Mouse (Mus musculus): ENCODE results near the gene Dcxr. TPM values are rescaled to one million over a fixed set of nuclear protein-coding genes. Genes with fewer than 3 reads are reported as not detected.
A peak's percentile ranks its signal among the peaks of the same experiment; 100 is the strongest.
"Not testable (repeated sequence)": the region's sequence is repeated elsewhere in the genome, so short reads cannot be mapped to it uniquely, and the experiment has no call there.

Gene Dcxr
- polyA plus RNA-seq, 1 experiment from 2014 or later, result 7.5 TPM

- Histone ChIP-seq H3K27ac (replicated peaks) (no peak overlapping the region), H3K9ac (no peak overlapping the region), H3K36me3 (no peaks in the 10 kb centered on the region), H3K4me2 (no peak overlapping the region), H3K9me3 (peaks cover 3% of the 10 kb centered on the region; the same call in 1 of the 2 replicates), H3K4me1 (no peaks in the 10 kb centered on the region), H3K27me3 (replicated peaks) (peaks cover 11% of the 10 kb centered on the region), H3K4me3 (no peak overlapping the region)
- 68% methylated on average over 4 of the region's 4 CpGs for WGBS
- ATAC-seq (ENCODE audit: extremely low read depth, insufficient number of reproducible peaks, low FRiP score, low TSS enrichment), result no peak
Measured at GRCm38 (mm10) chr11:120751606-120752005, 24.5 kb upstream of the Dcxr start.

DNA sequence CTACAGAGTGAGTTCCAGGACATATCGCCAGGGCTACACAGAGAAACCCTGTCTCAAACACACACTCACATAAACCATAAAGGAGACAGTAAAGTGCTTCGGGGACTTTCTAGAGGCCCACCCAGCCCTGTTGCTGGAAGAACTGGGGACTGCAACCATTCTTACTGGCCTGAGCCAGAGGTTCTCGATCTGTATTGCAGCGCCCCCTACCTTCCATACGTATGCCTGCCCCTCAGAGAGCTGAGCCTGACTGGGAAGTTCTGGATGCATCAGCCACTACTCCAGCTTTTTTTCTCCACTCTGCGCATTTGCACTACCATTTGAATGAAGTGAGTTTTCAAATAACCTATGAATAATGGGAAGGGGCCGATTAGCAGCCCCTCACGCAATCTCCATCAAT, 22.3 kb upstream of the Dcxr start:
- H3K4me3 ChIP-seq, result no peak overlapping the region
- WGBS, result 55% methylated on average over 8 of the region's 8 CpGs
- no peaks in the 10 kb centered on the region for H3K4me1 ChIP-seq
- no peak for ATAC-seq (ENCODE audit: extremely low read depth, insufficient number of reproducible peaks, low FRiP score, low TSS enrichment)
- no peak overlapping the region for H3K4me2 ChIP-seq
- H3K27ac ChIP-seq (replicated peaks), result no peak overlapping the region
- H3K9me3 ChIP-seq, result no peaks in the 10 kb centered on the region
- H3K27me3 ChIP-seq (replicated peaks), result peaks cover 14% of the 10 kb centered on the region
- no peak overlapping the region for H3K9ac ChIP-seq
- no peaks in the 10 kb centered on the region for H3K36me3 ChIP-seq

- no peak overlapping the region for H3K4me3 ChIP-seq
- H3K4me1 ChIP-seq, result no peaks in the 10 kb centered on the region
- peaks cover 14% of the 10 kb centered on the region for H3K27me3 ChIP-seq (replicated peaks)
- no peak overlapping the region for H3K9ac ChIP-seq
- no peaks in the 10 kb centered on the region for H3K9me3 ChIP-seq
- WGBS, result 72% methylated on average over 4 of the region's 4 CpGs
- no peak overlapping the region for H3K27ac ChIP-seq (replicated peaks)
- H3K36me3 ChIP-seq, result no peaks in the 10 kb centered on the region
- H3K4me2 ChIP-seq, result no peak overlapping the region
- ATAC-seq (ENCODE audit: extremely low read depth, insufficient number of reproducible peaks, low FRiP score, low TSS enrichment), result no peak
Measured at GRCm38 (mm10) chr11:120747974-120748373, 20.9 kb upstream of the Dcxr start.

- no peak overlapping the region for H3K27ac ChIP-seq (replicated peaks)
- H3K4me2 ChIP-seq, result no peak overlapping the region
- H3K36me3 ChIP-seq, result no peaks in the 10 kb centered on the region
- H3K4me3 ChIP-seq, result no peak overlapping the region
- H3K27me3 ChIP-seq (replicated peaks), result peaks cover 10% of the 10 kb centered on the region; the same call in 1 of the 2 replicates
- no peaks in the 10 kb centered on the region for H3K4me1 ChIP-seq
- no peaks in the 10 kb centered on the region for H3K9me3 ChIP-seq
- H3K9ac ChIP-seq, result no peak overlapping the region
- 73% methylated on average over 7 of the region's 7 CpGs for WGBS
- no peak for ATAC-seq (ENCODE audit: extremely low read depth, insufficient number of reproducible peaks, low FRiP score, low TSS enrichment)
Measured at GRCm38 (mm10) chr11:120744121-120744701, 17.1 kb upstream of the Dcxr start.

- H3K27me3 ChIP-seq (replicated peaks), result peaks cover 17% of the 10 kb centered on the region
- no peaks in the 10 kb centered on the region for H3K4me1 ChIP-seq
- no peaks in the 10 kb centered on the region for H3K9me3 ChIP-seq
- H3K36me3 ChIP-seq, result no peaks in the 10 kb centered on the region
- WGBS, result 82% methylated on average over 5 of the region's 5 CpGs
- H3K4me2 ChIP-seq, result no peak overlapping the region
- no peak overlapping the region for H3K9ac ChIP-seq
- no peak overlapping the region for H3K27ac ChIP-seq (replicated peaks)
- H3K4me3 ChIP-seq, result no peak overlapping the region
- no peak for ATAC-seq (ENCODE audit: extremely low read depth, insufficient number of reproducible peaks, low FRiP score, low TSS enrichment)
Measured at GRCm38 (mm10) chr11:120740981-120741380, 13.9 kb upstream of the Dcxr start.

GRCm38 (mm10) chr11:120736424-120736823, 9.3 kb upstream of the Dcxr start:
- Histone ChIP-seq H3K27ac (replicated peaks) (no peak overlapping the region), H3K36me3 (no peaks in the 10 kb centered on the region), H3K9ac (no peak overlapping the region), H3K4me3 (no peak overlapping the region), H3K4me2 (no peak overlapping the region), H3K27me3 (replicated peaks) (peaks cover 20% of the 10 kb centered on the region), H3K4me1 (peaks cover 10% of the 10 kb centered on the region; the same call in 1 of the 2 replicates), H3K9me3 (no peaks in the 10 kb centered on the region)
- 65% methylated on average over 6 of the region's 6 CpGs for WGBS
- no peak for ATAC-seq (ENCODE audit: extremely low read depth, insufficient number of reproducible peaks, low FRiP score, low TSS enrichment)

GRCm38 (mm10) chr11:120733521-120733920, 6.4 kb upstream of the Dcxr start:
- H3K4me3 ChIP-seq, result no peak overlapping the region
- H3K27ac ChIP-seq (replicated peaks), result no peak overlapping the region
- no peak overlapping the region for H3K4me2 ChIP-seq
- H3K4me1 ChIP-seq, result peaks cover 14% of the 10 kb centered on the region
- no peak overlapping the region for H3K9ac ChIP-seq
- peaks cover 33% of the 10 kb centered on the region for H3K27me3 ChIP-seq (replicated peaks)
- no peaks in the 10 kb centered on the region for H3K9me3 ChIP-seq
- no peak for ATAC-seq (ENCODE audit: extremely low read depth, insufficient number of reproducible peaks, low FRiP score, low TSS enrichment)
- H3K36me3 ChIP-seq, result no peaks in the 10 kb centered on the region
- 51% methylated on average over 6 of the region's 6 CpGs for WGBS

DNA sequence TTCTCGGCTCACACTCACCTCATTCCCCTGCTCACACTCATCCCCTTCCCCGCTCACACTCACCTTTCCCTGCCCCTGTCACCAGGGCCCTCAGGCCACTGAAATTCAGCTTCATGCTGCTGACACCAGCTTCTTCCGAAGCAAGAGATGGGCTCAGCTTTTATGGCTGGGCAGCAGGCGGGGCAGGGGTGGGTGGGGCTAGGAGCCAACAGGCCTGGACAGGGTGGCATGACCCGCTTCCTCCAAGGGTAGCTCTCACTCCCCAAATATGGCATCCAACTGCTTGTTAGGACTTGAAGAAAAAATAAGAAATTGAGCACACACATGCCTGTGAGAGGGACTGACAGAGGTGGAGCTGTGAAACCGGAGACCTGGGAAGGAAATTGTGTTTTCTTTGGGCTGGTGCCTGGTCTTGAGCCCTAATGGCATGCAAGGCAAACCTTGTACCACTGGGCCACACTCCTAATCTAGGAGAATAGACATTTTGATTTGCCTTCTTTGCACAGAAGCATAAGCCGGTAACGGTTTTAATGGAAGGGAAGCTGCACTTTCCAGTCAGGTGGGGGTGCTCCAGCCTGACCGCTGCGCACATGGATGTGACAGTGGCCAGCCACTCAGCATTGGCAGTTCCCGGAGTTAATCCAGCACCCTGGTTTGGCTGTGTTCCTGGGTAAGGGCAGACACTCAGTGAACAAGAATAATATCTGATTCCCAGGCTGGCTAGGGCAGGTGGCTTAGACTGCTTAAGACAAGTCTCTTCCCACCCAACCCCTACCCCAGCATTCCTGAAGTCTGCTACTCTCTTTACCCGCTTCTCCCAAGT, 5.0 kb upstream of the Dcxr start, which contains the start of gene Cbr2:
Cbr2 (minus strand) TSS at position 257 of the 823 bp plus-strand sequence.
- Histone ChIP-seq H3K4me1 (peaks cover 14% of the 10 kb centered on the region), H3K9me3 (no peaks in the 10 kb centered on the region), H3K27me3 (replicated peaks) (peaks cover 38% of the 10 kb centered on the region), H3K4me3 (no peak within 1 kb of the TSS), H3K27ac (replicated peaks) (peak within 1 kb of the TSS; percentile 56; the same call in 1 of the 2 replicates), H3K9ac (no peak within 1 kb of the TSS), H3K4me2 (no peak within 1 kb of the TSS), H3K36me3 (no peaks in the 10 kb centered on the region)
- WGBS, result 55% methylated on average over 12 of the region's 12 CpGs
- ATAC-seq (ENCODE audit: extremely low read depth, insufficient number of reproducible peaks, low FRiP score, low TSS enrichment), result no peak

- Histone ChIP-seq H3K27ac (replicated peaks) (peak overlapping the region; percentile 56; the same call in 1 of the 2 replicates), H3K36me3 (no peaks in the 10 kb centered on the region), H3K27me3 (replicated peaks) (peaks cover 37% of the 10 kb centered on the region), H3K9ac (no peak overlapping the region), H3K4me1 (peaks cover 20% of the 10 kb centered on the region), H3K4me2 (no peak overlapping the region), H3K9me3 (no peaks in the 10 kb centered on the region), H3K4me3 (no peak overlapping the region)
- WGBS, result 90% methylated on average over 1 of the region's 1 CpGs
- ATAC-seq (ENCODE audit: extremely low read depth, insufficient number of reproducible peaks, low FRiP score, low TSS enrichment), result no peak
Measured at GRCm38 (mm10) chr11:120731395-120731794, 4.3 kb upstream of the Dcxr start.

DNA sequence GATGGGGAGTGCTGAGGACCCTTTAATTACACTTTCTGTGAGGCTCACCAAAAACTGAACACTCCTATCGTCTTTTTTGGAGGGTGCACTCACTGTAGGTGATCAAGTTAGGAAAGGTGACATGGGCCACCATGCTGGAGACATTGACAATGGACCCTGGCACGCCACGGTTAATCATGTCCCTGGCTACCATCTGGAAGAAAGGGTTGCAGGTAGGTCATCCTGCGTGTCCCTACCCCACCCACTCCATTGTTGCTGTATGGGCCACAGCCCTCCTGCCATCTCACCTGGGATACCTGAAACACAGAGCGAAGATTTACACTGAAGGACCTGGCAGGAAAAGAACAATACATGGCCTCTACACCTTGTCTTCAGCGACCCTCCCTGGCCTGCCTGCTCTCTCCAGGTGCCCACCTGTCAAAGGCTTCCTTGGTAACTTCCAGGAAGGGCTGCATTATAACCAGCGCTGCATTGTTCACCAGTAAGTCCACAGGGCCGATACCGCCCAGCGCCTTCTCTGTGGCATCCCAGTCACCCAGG, 3.3 kb upstream of the Dcxr start:
- Histone ChIP-seq H3K36me3 (no peaks in the 10 kb centered on the region), H3K27me3 (replicated peaks) (peaks cover 46% of the 10 kb centered on the region), H3K27ac (replicated peaks) (no peak overlapping the region), H3K4me1 (peaks cover 22% of the 10 kb centered on the region), H3K9me3 (no peaks in the 10 kb centered on the region), H3K4me3 (no peak overlapping the region), H3K9ac (no peak overlapping the region), H3K4me2 (no peak overlapping the region)
- no peak for ATAC-seq (ENCODE audit: extremely low read depth, insufficient number of reproducible peaks, low FRiP score, low TSS enrichment)
- 79% methylated on average over 10 of the region's 10 CpGs for WGBS

- not testable (repeated sequence) for H3K4me3 ChIP-seq; H3K27ac ChIP-seq (replicated peaks); H3K36me3 ChIP-seq; H3K9me3 ChIP-seq; ATAC-seq (ENCODE audit: extremely low read depth, insufficient number of reproducible peaks, low FRiP score, low TSS enrichment)
- WGBS, result 2% methylated on average over 18 of the region's 21 CpGs
- H3K9ac ChIP-seq, result 0 out of 2 replicates have a peak overlapping the region, but pooled peaks have one; percentile 8
- peaks cover 22% of the 10 kb centered on the region for H3K4me1 ChIP-seq
- peak overlapping the region; percentile 41 for H3K4me2 ChIP-seq
- peaks cover 50% of the 10 kb centered on the region for H3K27me3 ChIP-seq (replicated peaks)
Measured at GRCm38 (mm10) chr11:120729432-120730050, 2.5 kb upstream of the Dcxr start.
